Mouse (Mus musculus) hematopoietic multipotent progenitor cell, adult 10-12 weeks (in vitro differentiated cells): ENCODE measurements around the gene Iars. TPM values are rescaled to one million over a fixed set of nuclear protein-coding genes. Genes with fewer than 3 reads are reported as not detected.

ENCODE experiments used
- polyA plus RNA-seq: library from polyadenylated mRNA; stranded (reverse); fragments of >175 nt; gene quantifications from 2 replicates; pipeline ENCODE4 v1.2.3, GENCODE M21; 2012; ENCODE audit warnings: low replicate concordance

Iars gene
- polyA plus RNA-seq = 2.7 and 10.0 TPM in 2 replicates

DNA sequence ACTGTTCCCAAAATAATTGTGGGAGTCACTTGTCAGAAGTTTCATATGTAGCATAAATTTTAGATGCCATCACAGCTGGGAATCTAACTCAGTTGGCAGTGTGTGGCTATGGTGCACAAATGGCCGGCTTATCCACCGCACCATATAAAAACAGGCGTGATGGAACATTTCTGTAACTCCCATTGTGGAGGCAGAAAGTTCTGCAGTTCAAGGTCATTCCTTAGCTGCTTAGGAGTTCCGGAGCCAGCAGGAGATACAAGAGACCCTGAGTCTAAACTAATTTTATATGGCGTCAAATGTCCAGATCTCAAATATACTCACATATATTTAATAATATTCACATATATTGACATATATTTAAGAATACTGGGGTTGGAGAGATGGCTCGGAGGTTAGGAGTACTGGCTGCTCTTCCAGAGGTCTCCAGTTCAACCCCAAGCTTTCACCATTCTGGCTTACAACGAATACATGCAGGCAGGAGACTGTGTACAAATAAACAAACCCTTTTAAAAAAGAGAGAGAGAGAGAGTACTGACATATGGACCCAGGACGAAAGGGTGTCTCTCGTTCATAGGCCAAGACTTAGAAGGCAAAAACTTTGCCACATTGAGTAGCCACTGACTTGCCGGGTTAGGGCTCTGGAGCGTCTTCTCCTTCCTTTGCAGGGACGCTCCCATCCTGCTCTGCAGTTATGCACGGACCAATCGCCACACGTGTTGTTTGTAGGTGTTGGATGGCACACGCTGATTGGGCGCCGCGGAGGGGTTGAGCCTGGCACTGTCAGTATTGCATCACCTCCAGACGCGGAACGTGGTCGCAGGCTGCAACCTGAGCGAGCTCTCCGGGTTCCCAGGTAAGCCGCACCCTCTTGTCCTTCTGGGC lies at the start of gene Iars:
Gene Iars (plus strand): TSS at position 750 of the 882 bp plus-strand sequence.

DNA sequence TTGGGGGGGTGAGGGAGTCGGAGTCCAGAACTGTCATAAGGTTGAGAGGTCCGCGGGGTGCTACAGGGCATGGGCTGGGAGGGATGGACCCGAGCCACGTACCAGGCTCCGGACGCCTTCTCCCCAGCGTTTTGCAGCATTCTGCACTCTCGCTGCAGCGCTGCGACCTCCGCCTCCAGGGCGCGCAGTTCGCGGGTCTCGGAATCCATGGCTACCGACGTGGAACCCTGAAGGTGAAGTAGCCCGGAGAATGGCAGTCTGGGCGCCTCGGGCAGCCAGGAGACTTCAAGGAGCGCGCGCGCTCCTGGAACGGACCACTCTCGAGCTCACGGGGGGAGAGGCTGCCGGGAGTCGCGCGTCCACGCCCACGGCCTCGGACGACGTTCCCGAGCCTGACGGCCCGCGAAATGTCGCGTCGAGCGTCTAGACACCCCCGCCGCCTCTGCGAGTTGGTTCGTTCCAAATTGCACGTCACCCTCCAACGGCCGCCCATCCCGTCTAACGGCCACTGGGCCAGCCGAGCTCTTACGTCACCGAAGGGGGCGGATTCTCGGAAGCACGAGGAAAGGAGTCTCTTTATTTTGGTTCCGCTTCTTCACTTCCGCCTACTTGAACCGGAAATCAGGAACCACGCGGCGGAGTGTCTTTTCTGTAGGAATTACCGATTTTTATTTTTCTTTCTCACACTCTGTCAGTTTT lies 29.3 kb upstream of the Iars start, which contains the start of the genes Cenpp and Nol8:
Gene Cenpp (minus strand): TSS at position 305 of the 699 bp plus-strand sequence.
Gene Nol8 (plus strand): TSS at position 598 of the 699 bp plus-strand sequence.

Other genes starting within 250 kb of the Iars start
- 0.03 TPM in 1 of 2 replicates, not detected in the other for gene Tes3-ps, start 188.8 kb upstream of the Iars start, polyA plus RNA-seq
- gene Ecm2, start 177.3 kb upstream of the Iars start, polyA plus RNA-seq = 0.08 TPM in 1 of 2 replicates, not detected in the other
- not detected in 2 replicates for gene Aspn, start 137.7 kb upstream of the Iars start, polyA plus RNA-seq
- not detected in 2 replicates for gene Omd, start 99.6 kb upstream of the Iars start, polyA plus RNA-seq
- not detected in 2 replicates for gene Ogn, start 74.1 kb upstream of the Iars start, polyA plus RNA-seq
- gene Cenpp, start 29.3 kb upstream of the Iars start, polyA plus RNA-seq = 0.84 and 1.2 TPM in 2 replicates
- gene Nol8, start 29.0 kb upstream of the Iars start, polyA plus RNA-seq = 0.50 and 2.9 TPM in 2 replicates
- gene Gm30302, start 116.9 kb downstream of the Iars start, polyA plus RNA-seq = not detected in 2 replicates